Mouse (Mus musculus) kidney, postnatal 10 days (tissue): Measurements from ENCODE around the gene Gm7358.
"Not testable (repeated sequence)": the region's sequence is repeated elsewhere in the genome, so short reads cannot be mapped to it uniquely, and the experiment has no call there.

ENCODE experiments used
- DNase-seq: peaks from one replicate; pipeline ENCODE4 v3.0.0; 2021; ENCODE audit warnings: mixed read lengths

Gm7358 gene

GRCm38 (mm10) chr17:14059431-14059830 is at the start of gene Gm7358:
Gm7358 (minus strand) TSS chr17:14059531.
- DNase-seq: not testable (repeated sequence)

GRCm38 (mm10) chr17:14103018-14103417 is 43.7 kb upstream of the Gm7358 start:
- DNase-seq: peak; percentile 10

DNA sequence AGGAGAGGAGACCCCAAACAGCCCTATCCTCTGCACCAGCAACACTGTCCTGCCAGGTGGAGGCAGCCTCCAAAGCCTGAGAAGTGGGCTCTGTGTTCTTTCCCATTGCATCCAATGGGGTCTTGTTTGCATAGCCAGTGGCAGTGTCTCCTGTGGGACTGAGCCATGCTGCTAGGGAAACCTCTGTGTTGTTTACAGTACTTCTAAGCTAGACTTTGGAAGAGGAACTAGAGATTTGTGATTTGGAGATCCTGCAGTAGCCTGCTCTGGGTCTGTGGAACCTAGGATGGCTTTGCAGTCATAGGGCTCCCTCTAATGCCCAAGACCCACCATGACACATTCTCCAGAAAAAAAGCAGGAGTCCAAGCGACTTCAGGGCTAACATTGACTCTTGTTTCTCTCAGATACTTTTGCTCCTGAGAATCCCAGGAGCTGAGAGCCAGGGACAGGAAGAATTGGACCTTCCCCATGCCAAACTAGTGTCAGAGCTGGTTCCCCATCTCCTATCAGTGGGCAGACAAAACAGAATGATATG is 42.2 kb upstream of the Gm7358 start:
- DNase-seq: peak; percentile 45

- DNase-seq: not testable (repeated sequence)
Measured at GRCm38 (mm10) chr17:14099886-14100285, 40.6 kb upstream of the Gm7358 start.

DNA sequence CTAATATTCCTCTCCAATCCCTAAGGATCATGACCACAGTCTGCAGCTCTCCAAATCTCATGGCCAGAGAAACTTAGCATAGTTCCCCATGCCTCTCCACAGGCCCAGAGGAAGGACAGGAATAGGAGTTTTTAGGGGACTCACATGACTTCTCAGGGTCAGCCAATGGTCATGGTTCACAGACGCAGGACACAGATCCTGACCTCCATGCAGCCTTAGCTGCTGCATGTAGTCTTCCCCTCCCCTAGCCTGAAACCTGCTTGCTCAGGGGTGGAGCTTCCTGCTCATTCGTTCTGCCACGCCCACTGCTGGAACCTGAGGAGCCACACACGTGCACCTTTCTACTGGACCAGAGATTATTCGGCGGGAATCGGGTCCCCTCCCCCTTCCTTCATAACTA is 34.8 kb upstream of the Gm7358 start:
- not testable (repeated sequence) for DNase-seq

DNA sequence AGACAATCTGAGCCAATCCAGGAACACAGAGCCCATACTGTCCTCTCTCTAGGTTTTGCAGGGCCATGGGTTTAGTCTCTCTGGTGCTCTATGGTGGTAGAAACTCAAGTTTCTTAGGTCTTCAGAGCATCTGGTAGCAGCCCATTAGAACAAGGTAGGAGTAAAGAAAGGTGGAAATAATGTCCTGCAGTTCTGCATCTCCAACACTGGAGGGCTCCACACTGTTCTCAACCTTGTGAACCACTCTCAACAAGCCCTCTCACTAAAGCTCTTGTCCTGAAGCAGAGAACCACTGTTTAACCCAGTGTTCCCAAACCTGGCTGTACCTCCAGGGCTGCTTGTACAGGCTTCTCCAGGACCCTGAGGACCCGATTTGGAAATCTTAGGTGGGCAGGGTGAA is 27.3 kb upstream of the Gm7358 start:
- not testable (repeated sequence) for DNase-seq

DNA sequence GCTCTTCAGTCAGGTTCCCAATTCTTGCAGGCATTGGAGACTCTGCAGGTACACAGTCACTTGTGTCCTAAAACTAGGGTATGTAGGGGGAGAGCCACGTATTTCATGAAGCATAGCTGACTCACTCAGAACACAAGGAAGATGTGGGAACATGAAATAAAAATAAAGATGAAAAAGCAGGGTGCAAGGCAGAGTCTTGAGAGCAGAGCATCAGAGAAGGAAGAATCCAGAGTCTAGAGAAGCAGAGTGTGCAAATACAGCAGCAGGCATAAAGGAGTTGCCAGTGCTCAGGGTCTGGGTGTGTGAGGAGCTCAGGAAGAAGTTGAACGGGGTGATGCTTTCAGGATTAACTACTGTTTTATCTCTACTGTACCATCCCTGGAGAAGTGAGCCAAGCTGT is 17.5 kb downstream of the Gm7358 start:
- not testable (repeated sequence) for DNase-seq

DNA sequence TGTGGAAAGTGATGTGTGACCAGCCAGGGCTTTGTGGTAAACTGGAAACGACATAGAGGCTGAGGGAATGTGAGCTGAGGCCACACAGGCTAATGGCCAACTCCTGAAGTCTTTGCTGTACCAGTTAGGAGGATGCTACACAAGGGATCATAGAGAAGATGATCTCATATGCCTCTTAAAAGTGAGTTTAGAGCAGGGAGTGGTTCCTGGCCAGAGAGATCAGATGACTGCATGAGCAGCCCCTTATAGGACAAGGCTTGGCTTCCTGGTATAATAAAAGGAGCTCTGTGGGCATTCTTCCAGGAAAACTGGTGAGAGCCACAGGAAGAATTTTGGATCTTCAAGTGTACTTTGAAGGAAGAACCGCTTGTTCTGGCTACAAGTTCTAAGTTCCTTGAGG is 22.3 kb downstream of the Gm7358 start:
- not testable (repeated sequence) for DNase-seq

- not testable (repeated sequence) for DNase-seq
Measured at GRCm38 (mm10) chr17:14036113-14036512, 23.2 kb downstream of the Gm7358 start.
